Mouse (Mus musculus) ES-Bruce4 (cell line): ENCODE results near the gene Vars. TPM values are rescaled to one million over a fixed set of nuclear protein-coding genes. Genes with fewer than 3 reads are reported as not detected.

Experiments
- H3K27ac ChIP-seq: 2 replicates; pipeline ENCODE4 v1.5.1; 2012; ENCODE audit warnings: low read length, inconsistent platforms; ENCODE audit not compliant: insufficient read depth
- H3K27me3 ChIP-seq: 2 replicates; pipeline ENCODE4 v1.6.1; 2012; ENCODE audit warnings: mild to moderate bottlenecking, low read length, inconsistent platforms; ENCODE audit not compliant: control insufficient read depth, poor library complexity, insufficient read depth, severe bottlenecking
- H3K36me3 ChIP-seq: 2 replicates; pipeline ENCODE4 v1.6.1; 2012; ENCODE audit warnings: inconsistent platforms, mild to moderate bottlenecking, low read length, moderate library complexity; ENCODE audit not compliant: control insufficient read depth, poor library complexity, insufficient read depth, severe bottlenecking
- H3K4me1 ChIP-seq: one replicate; pipeline ENCODE4 v1.8.1; 2011; ENCODE audit warnings: low read length; ENCODE audit not compliant: control insufficient read depth, insufficient read depth
- H3K4me3 ChIP-seq: 2 replicates; pipeline ENCODE4 v1.5.1; 2011; ENCODE audit warnings: low read depth, mild to moderate bottlenecking, low read length
- H3K9ac ChIP-seq: 2 replicates; pipeline ENCODE4 v1.6.1; 2012; ENCODE audit warnings: low read depth, mild to moderate bottlenecking, inconsistent platforms; ENCODE audit not compliant: poor library complexity, severe bottlenecking
- H3K9me3 ChIP-seq: replicated peaks from 2 replicates; pipeline ENCODE4 v1.6.1; 2012; ENCODE audit warnings: mild to moderate bottlenecking, low read length, inconsistent platforms; ENCODE audit not compliant: control insufficient read depth, poor library complexity, insufficient read depth, severe bottlenecking
- CTCF ChIP-seq: IDR thresholded peaks from one replicate; pipeline ENCODE4 v1.8.1; 2011; ENCODE audit warnings: low read depth, low read length
- EP300 ChIP-seq: IDR thresholded peaks from 2 replicates; pipeline ENCODE4 v1.6.1; 2011; ENCODE audit warnings: low read depth, low read length; ENCODE audit not compliant: insufficient read depth
- POLR2A ChIP-seq: IDR thresholded peaks from one replicate; pipeline ENCODE4 v1.8.1; 2011; ENCODE audit warnings: low read length; ENCODE audit not compliant: insufficient read depth
- polyA plus RNA-seq: library from polyadenylated mRNA; stranded (reverse); fragments of >200 nt; gene quantifications from 2 replicates; pipeline ENCODE4 v1.2.4, GENCODE M21; 2011; ENCODE audit warnings: low read depth; ENCODE audit not compliant: missing spikeins, insufficient read depth, insufficient read length

Gene Vars
- polyA plus RNA-seq, 1 experiment, result 108 TPM

GRCm38 (mm10) chr17:35016791-35017705 lies 16.3 kb downstream of the Vars start:
- TF ChIP-seq POLR2A, result no peak
- TF ChIP-seq CTCF, result no peak
- TF ChIP-seq EP300, result no peak
- Histone ChIP-seq H3K9me3 (no peaks in the 10 kb centered on the region), H3K27ac (no peak overlapping the region), H3K9ac (no peak overlapping the region), H3K27me3 (no peaks in the 10 kb centered on the region), H3K4me3 (no peak overlapping the region), H3K36me3 (peaks cover 31% of the 10 kb centered on the region), H3K4me1 (no peaks in the 10 kb centered on the region)

- peaks cover 2% of the 10 kb centered on the region for H3K4me1 ChIP-seq
- H3K9ac ChIP-seq, result no peak overlapping the region
- H3K27ac ChIP-seq, result no peak overlapping the region
- no peak overlapping the region for H3K4me3 ChIP-seq
- peaks cover 25% of the 10 kb centered on the region for H3K36me3 ChIP-seq
- H3K9me3 ChIP-seq, result no peaks in the 10 kb centered on the region
- TF ChIP-seq POLR2A (no peak), EP300 (no peak)
- no peaks in the 10 kb centered on the region for H3K27me3 ChIP-seq
These were observed 16.9 kb downstream of the Vars start for GRCm38 (mm10) chr17:35017706-35018030.

- Histone ChIP-seq H3K27ac (no peak overlapping the region), H3K36me3 (peaks cover 21% of the 10 kb centered on the region), H3K9ac (no peak overlapping the region), H3K27me3 (no peaks in the 10 kb centered on the region), H3K4me1 (peaks cover 3% of the 10 kb centered on the region), H3K4me3 (no peak overlapping the region), H3K9me3 (no peaks in the 10 kb centered on the region)
- no peak for TF ChIP-seq CTCF
- TF ChIP-seq POLR2A, result no peak
- TF ChIP-seq EP300, result no peak
These were observed 17.4 kb downstream of the Vars start for GRCm38 (mm10) chr17:35018171-35018570.

- Histone ChIP-seq H3K9ac (no peak overlapping the region), H3K27ac (no peak overlapping the region), H3K4me3 (no peak overlapping the region), H3K36me3 (peaks cover 10% of the 10 kb centered on the region), H3K27me3 (no peaks in the 10 kb centered on the region), H3K9me3 (no peaks in the 10 kb centered on the region), H3K4me1 (peaks cover 3% of the 10 kb centered on the region)
- TF ChIP-seq CTCF, result no peak
- TF ChIP-seq POLR2A, result no peak
- no peak for TF ChIP-seq EP300
These were observed 19.1 kb downstream of the Vars start for GRCm38 (mm10) chr17:35019894-35020293.

GRCm38 (mm10) chr17:35020551-35020950 lies 19.8 kb downstream of the Vars start:
- Histone ChIP-seq H3K36me3 (peaks cover 4% of the 10 kb centered on the region; the same call in 1 of the 2 replicates), H3K27me3 (no peaks in the 10 kb centered on the region), H3K27ac (no peak overlapping the region), H3K9me3 (no peaks in the 10 kb centered on the region), H3K9ac (no peak overlapping the region), H3K4me3 (no peak overlapping the region), H3K4me1 (peaks cover 3% of the 10 kb centered on the region)
- TF ChIP-seq POLR2A, result no peak
- no peak for TF ChIP-seq CTCF
- no peak for TF ChIP-seq EP300

GRCm38 (mm10) chr17:35021163-35021808 lies 20.5 kb downstream of the Vars start:
- Histone ChIP-seq H3K9me3 (no peaks in the 10 kb centered on the region), H3K27ac (no peak overlapping the region), H3K4me1 (peaks cover 5% of the 10 kb centered on the region), H3K27me3 (no peaks in the 10 kb centered on the region), H3K9ac (no peak overlapping the region), H3K4me3 (peak overlapping the region; percentile 18; the same call in 1 of the 2 replicates), H3K36me3 (no peaks in the 10 kb centered on the region)
- peak; percentile 17; the same call in 1 of the 2 replicates for TF ChIP-seq EP300
- TF ChIP-seq CTCF, result peak; percentile 99
- TF ChIP-seq POLR2A, result no peak
